Mouse (Mus musculus): ENCODE data around the gene Ociad2.

Gene Ociad2

GRCm38 (mm10) chr5:73340723-73341235, at the start of gene Ociad2:
TSS of gene Ociad2 (minus strand) at chr5:73341028.
- in situ Hi-C loops (cut with MboI; ENCODE audit: low sequenced_read_pairs), result no loop called here

GRCm38 (mm10) chr5:73383647-73383970, 42.8 kb upstream of the Ociad2 start:
- in situ Hi-C loops (cut with MboI; ENCODE audit: low sequenced_read_pairs), result loop anchor here (25.0 kb wide), 1 partner anchor 396 kb away; no protein-coding TSS in a partner anchor

- in situ Hi-C loops (cut with MboI; ENCODE audit: low sequenced_read_pairs), result loop anchor here (25.0 kb wide), 1 partner anchor 396 kb away; no protein-coding TSS in a partner anchor
These were observed 42.2 kb upstream of the Ociad2 start for GRCm38 (mm10) chr5:73382737-73383646.

- in situ Hi-C loops (cut with MboI; ENCODE audit: low sequenced_read_pairs), result loop anchor here (25.0 kb wide), 1 partner anchor 395 kb away; no protein-coding TSS in a partner anchor
These were observed 41.2 kb upstream of the Ociad2 start for GRCm38 (mm10) chr5:73381976-73382540.

GRCm38 (mm10) chr5:73381510-73381909, 40.7 kb upstream of the Ociad2 start:
- in situ Hi-C loops (cut with MboI; ENCODE audit: low sequenced_read_pairs), result loop anchor here (25.0 kb wide), 1 partner anchor 394 kb away; no protein-coding TSS in a partner anchor

- in situ Hi-C loops (cut with MboI; ENCODE audit: low sequenced_read_pairs), result loop anchor here (25.0 kb wide), 1 partner anchor 394 kb away; no protein-coding TSS in a partner anchor
These were observed 40.0 kb upstream of the Ociad2 start for GRCm38 (mm10) chr5:73380829-73381228.

- in situ Hi-C loops (cut with MboI; ENCODE audit: low sequenced_read_pairs), result loop anchor here (25.0 kb wide), 1 partner anchor 393 kb away; no protein-coding TSS in a partner anchor
These were observed 39.1 kb upstream of the Ociad2 start for GRCm38 (mm10) chr5:73379908-73380307.

GRCm38 (mm10) chr5:73376491-73376890, 35.7 kb upstream of the Ociad2 start:
- in situ Hi-C loops (cut with MboI; ENCODE audit: low sequenced_read_pairs), result loop anchor here (25.0 kb wide), 1 partner anchor 389 kb away; no protein-coding TSS in a partner anchor

GRCm38 (mm10) chr5:73376041-73376440, 35.2 kb upstream of the Ociad2 start:
- in situ Hi-C loops (cut with MboI; ENCODE audit: low sequenced_read_pairs), result loop anchor here (25.0 kb wide), 1 partner anchor 389 kb away; no protein-coding TSS in a partner anchor

- in situ Hi-C loops (cut with MboI; ENCODE audit: low sequenced_read_pairs), result no loop called here
These were observed 32.4 kb upstream of the Ociad2 start for GRCm38 (mm10) chr5:73373184-73373583.

- in situ Hi-C loops (cut with MboI; ENCODE audit: low sequenced_read_pairs), result no loop called here
These were observed 31.8 kb upstream of the Ociad2 start for GRCm38 (mm10) chr5:73372601-73373000.

GRCm38 (mm10) chr5:73369731-73370130, 28.9 kb upstream of the Ociad2 start:
- in situ Hi-C loops (cut with MboI; ENCODE audit: low sequenced_read_pairs), result no loop called here

- in situ Hi-C loops (cut with MboI; ENCODE audit: low sequenced_read_pairs), result no loop called here
These were observed 28.1 kb upstream of the Ociad2 start for GRCm38 (mm10) chr5:73368845-73369447.

- in situ Hi-C loops (cut with MboI; ENCODE audit: low sequenced_read_pairs), result no loop called here
These were observed 27.1 kb upstream of the Ociad2 start for GRCm38 (mm10) chr5:73367906-73368305.

GRCm38 (mm10) chr5:73364107-73364864, 23.5 kb upstream of the Ociad2 start:
- in situ Hi-C loops (cut with MboI; ENCODE audit: low sequenced_read_pairs), result no loop called here

GRCm38 (mm10) chr5:73362791-73363190, 22.0 kb upstream of the Ociad2 start:
- in situ Hi-C loops (cut with MboI; ENCODE audit: low sequenced_read_pairs), result no loop called here

GRCm38 (mm10) chr5:73362338-73362737, 21.5 kb upstream of the Ociad2 start:
- in situ Hi-C loops (cut with MboI; ENCODE audit: low sequenced_read_pairs), result no loop called here

- in situ Hi-C loops (cut with MboI; ENCODE audit: low sequenced_read_pairs), result no loop called here
These were observed 19.4 kb upstream of the Ociad2 start for GRCm38 (mm10) chr5:73360240-73360639.

GRCm38 (mm10) chr5:73359752-73360141, 18.9 kb upstream of the Ociad2 start:
- in situ Hi-C loops (cut with MboI; ENCODE audit: low sequenced_read_pairs), result no loop called here

- in situ Hi-C loops (cut with MboI; ENCODE audit: low sequenced_read_pairs), result no loop called here
These were observed 18.4 kb upstream of the Ociad2 start for GRCm38 (mm10) chr5:73359134-73359751.

Data from CH12F3 (cell line).